Mouse (Mus musculus) megakaryocyte-erythroid progenitor cell, adult 5-6 weeks (primary cell): Measurements from ENCODE around the gene Clps. TPM values are rescaled to one million over a fixed set of nuclear protein-coding genes. Genes with fewer than 3 reads are reported as not detected.

Experiments
- ATAC-seq: replicated peaks from 2 replicates; pipeline ENCODE4 v1.8.0; 2016; ENCODE audit warnings: mild to moderate bottlenecking, inconsistent platforms; ENCODE audit not compliant: severe bottlenecking, poor library complexity, low FRiP score, low TSS enrichment
- total RNA-seq, 2 experiments: library from RNA; stranded (forward) in 1 of 2; stranded (reverse) in 1 of 2; fragments of 200-1000, 215-1000 nt in 1 of 2; fragments of >200 nt in 1 of 2; fragmentation: Nextera tagmentation in 1 of 2; gene quantifications; 2 replicates each; pipeline ENCODE4 v1.2.3; 2014 to 2017

Gene Clps
- total RNA-seq (2014; fragmentation: Nextera tagmentation), result not detected in 2 replicates
- not detected in 2 replicates for total RNA-seq (2017)

DNA sequence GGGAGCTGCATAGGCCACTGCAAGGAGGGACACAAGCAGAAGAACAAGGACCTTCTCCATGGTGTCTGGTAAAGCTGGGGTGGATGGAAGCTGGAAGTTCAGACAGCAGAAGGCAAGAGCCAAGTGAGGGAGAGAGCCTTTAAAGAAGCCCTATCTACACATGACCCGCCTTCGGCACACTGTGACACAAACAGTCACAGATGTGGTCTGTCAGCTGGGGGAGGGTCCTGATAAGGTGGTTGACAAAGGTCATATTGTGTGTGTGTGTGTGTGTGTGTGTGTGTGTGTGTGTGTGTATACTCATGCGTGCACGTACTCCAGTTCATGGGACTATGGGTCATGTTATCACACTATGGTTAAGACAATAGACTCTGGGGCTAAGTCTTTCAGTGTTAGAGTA is at the start of gene Clps:
Clps (minus strand) TSS at position 169 of the 400 bp plus-strand sequence.
- no peak for ATAC-seq

DNA sequence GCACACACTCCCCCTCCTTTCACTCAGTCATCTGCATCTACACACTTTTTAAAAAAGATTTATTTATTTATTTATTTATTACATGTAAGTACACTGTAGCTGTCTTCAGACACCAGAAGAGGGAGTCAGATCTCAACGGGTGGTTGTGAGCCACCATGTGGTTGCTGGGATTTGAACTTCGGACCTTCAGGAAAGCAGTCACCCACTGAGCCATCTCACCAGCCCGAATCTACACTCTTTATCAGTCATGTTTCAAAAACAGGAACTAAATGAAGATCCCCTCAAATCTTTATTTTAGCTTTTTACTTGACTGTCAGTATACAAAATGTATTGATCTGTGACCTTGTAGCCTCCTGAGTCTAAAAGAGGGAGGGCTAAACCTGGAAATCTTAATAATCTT is 49.0 kb upstream of the Clps start:
- ATAC-seq, result no peak

DNA sequence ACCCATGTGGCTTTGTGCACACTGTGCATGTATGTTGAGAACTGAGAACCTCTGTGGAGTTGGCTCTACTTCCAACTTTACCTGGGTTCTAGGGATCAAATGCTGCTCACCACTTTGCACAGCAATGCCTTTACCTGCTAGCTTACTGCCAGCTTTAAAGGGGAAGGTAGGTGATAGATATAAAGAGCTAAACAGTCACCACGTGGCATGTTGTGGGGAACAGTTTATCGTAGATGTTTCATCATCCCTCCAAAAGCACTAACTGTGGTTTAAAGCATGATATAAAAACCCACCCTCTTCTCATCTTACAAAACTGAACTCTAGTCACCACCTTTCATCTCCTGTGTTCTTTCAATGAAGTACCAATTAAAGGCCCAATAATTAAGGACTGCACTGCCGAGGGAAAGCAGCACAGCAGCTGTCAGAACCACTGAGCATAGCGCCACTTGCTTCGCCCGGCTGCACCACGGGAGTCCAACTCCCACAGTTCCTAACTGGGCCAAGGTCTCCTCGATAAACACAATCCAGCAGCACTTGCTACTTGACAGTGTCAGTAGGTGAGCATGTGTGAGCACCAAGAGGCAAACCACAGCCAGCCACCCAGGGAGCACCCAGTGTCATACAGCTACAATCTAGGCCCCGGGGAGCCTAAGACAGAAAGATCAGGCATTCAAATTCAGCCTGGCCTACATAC is 41.1 kb upstream of the Clps start:
- ATAC-seq, result no peak

DNA sequence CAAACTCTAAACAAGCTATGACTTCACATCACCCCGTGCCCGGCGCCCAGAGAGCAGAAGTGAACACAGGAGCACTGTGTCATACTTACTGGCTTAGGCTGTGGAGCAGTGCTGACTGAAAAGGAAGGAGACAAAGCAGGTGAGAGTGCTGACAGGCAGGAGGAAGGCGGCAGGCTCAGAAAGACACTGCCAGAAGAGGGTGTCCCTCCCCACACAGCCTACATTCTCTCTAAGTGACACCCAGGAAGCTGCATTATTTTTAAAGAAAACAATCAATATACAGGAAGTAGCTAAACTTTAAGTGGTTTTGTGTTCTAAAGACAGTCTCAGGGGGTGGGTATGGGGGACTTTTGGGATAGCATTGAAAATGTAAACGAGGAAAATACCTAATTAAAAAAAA is 40.2 kb upstream of the Clps start:
- no peak for ATAC-seq

- 0 out of 2 replicates have a peak, but pooled peaks have one; percentile 20 for ATAC-seq
Observed at GRCm38 (mm10) chr17:28593965-28594364, 33.4 kb upstream of the Clps start.

- 0 out of 2 replicates have a peak, but pooled peaks have one; percentile 35 for ATAC-seq
Observed at GRCm38 (mm10) chr17:28592998-28593397, 32.4 kb upstream of the Clps start.

- peak; percentile 83 for ATAC-seq
Observed at GRCm38 (mm10) chr17:28591476-28591875, 30.9 kb upstream of the Clps start.

DNA sequence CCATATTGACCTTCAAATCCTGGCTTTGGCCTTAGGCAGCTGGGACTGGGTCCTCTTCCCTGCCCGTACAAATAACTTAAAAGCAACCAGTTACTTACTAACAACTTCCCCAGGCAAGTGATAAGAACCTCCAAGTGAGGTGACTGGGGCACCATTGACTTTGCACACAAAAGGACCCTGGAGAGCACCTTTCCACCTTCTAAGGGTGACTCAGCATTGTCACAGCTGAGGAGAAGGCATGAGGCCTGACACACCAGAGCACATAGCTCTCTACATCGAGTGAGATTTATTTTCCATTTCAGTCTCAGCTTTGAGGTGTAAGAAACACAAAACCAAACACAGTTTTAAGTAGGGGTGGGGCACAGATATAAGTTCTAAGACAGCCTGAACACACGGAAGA is 30.0 kb upstream of the Clps start:
- ATAC-seq, result no peak

DNA sequence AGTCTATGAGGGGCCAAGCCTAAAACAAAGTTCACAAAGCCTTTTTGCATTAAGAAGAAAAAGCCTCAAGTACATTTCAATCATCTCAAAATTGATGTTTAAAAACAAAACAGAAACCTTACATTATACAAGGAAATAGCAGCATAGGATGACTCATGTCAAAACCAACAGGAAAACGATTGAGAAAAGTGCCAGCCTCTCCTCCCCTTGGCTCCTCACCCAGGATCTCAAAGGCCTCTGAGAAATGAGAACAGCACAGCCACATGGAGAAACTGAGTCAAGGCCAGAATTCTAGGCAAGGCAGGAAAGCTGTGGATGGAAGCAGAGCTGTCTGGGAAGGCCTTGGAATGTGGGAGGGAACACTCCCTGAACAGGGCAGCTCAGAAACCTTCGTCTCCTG is 28.0 kb upstream of the Clps start:
- ATAC-seq, result no peak

DNA sequence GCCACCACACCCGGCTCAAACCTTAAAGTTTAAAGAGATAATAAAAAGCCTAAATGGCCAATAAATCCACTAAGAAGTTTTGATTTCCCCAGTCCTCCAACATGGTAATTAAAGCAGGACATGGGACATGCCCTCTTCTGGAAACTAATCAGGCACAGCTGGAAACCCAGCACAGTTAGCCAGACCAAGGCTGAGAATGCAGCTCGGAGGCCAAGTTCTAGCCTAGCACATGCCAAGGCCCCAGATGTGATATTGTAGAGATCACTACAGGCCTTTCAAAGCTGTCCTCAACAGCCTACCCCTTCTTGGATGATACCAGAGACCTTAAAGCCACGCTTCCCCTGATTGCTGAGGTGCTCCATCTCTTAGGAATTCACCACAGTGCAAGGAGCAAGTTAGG is 25.9 kb upstream of the Clps start:
- ATAC-seq, result no peak

DNA sequence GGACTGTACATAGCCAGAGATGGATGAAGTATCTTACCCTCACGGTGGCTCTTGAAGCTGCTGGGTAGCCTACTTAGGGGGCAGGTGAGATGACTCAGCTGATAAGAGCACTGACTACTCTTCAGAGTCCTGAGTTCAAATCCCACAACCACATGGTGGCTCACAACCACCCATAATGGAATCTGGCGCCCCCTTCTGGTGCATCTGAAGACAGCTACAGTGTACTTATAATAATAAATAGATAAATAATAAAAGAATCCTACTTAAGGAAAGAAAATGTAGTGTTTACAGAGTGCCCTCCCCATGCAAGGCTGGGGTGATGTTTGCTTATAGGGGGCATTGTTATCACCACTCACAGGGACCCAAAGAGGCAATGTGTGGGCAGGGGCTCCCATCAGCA is 20.5 kb upstream of the Clps start:
- ATAC-seq, result no peak

GRCm38 (mm10) chr17:28580396-28580795 is 19.8 kb upstream of the Clps start:
- peak; percentile 80 for ATAC-seq

GRCm38 (mm10) chr17:28575244-28576125 is 14.9 kb upstream of the Clps start, which contains the start of gene Lhfpl5:
TSS of gene Lhfpl5 (plus strand) at chr17:28575641.
- peak; percentile 68 for ATAC-seq

GRCm38 (mm10) chr17:28572941-28573340 is 12.4 kb upstream of the Clps start:
- ATAC-seq, result no peak

DNA sequence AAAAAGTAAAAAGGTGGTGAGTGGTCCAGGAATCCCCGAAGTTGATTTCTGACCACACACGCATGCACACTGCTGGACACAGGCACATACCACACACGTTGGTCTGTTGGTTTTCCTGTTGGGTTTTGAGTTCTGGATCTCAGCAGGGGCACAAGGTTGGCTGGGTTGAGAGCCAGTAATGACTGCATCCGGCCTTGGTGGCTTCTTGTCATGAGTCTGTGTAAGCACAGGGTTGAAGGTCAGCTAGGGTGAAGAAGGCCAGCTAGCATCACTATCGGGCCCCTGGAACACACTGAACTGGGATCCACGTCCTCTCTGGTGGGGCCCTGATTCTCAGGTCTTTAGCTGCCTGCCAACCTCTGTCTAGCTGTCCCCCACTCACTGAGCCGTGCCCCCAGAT is 12.0 kb upstream of the Clps start:
- no peak for ATAC-seq

GRCm38 (mm10) chr17:28571868-28572267 is 11.3 kb upstream of the Clps start:
- no peak for ATAC-seq

DNA sequence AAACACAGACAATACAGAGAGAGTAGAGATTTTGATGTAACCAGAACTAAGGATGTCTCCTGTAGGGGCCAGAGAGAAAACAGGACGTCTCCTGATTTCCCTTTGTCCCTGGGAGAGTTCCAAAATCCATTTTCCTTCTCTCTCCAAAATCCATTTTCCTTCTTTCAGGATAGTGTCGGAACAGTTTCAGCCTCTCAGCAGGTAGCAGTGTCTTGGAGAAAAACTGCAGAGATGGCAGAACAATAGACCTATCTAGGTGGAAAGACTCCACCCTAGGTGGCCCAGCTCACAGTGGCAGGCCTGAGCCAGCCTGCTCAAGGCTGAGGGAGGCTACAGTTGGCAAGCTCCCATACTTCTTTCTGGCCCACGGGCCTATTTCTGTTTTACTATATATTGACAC is 7.0 kb upstream of the Clps start:
- ATAC-seq, result no peak

DNA sequence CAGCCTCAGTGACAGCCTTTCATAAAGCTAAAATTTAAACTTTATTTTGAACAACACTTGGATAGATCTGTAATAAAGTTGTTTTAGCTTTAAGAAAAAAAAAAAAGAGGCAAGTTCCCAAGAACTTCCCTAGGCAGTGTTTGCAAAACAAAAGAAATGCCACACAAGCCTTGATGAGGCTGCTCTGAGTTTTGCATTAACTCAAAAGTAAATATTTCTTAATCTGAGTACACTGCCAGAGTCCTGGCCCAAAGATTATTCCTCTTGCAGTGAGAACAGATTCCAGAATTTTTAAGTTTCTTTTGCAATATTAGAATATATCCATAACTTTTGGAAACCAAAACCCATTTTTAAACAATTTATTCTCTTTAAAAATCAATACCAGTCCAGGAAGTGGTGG is 4.6 kb upstream of the Clps start:
- ATAC-seq, result no peak

DNA sequence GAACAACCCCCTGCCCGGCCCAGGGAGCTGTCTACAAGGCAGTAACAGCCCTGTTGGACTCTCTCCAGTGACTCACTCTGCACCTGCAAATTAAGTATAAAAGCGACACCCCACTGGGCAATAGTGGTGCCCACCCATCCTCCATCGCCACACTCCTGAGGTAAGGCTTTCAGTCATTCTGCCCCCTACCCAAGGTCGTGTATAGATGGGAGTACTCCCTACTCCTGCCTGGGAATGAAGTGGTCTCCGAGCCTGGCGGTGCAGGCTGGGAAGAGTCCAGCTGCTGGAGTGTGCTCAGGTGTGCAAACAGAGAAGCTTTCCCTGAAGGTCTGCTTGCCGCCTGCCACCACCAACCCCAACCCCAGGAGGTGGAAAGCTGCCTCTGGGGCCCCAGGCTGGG is 1.0 kb upstream of the Clps start:
- ATAC-seq, result no peak

DNA sequence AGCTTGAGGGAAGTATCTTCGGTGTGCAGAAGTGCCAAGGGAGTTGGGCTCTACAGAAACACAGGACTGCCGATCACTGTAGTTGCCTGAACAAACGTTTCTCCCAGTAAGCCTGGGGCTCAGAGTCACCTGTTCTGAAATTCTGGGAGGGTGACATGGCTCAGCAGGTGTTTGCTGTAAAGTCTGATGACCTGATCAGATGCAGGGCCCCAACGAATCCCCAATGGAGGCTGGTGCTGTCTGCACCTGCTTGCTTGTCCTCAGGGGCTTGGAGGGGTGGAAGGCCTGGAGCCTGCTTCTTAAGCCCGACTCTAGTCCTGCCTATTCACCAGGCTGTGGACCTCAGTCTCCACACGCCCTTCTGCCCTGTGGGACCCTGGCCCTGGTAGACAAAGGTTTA is 2.8 kb downstream of the Clps start:
- ATAC-seq, result no peak
